Mouse (Mus musculus): ENCODE measurements around the gene Gse1.

Gene Gse1

DNA sequence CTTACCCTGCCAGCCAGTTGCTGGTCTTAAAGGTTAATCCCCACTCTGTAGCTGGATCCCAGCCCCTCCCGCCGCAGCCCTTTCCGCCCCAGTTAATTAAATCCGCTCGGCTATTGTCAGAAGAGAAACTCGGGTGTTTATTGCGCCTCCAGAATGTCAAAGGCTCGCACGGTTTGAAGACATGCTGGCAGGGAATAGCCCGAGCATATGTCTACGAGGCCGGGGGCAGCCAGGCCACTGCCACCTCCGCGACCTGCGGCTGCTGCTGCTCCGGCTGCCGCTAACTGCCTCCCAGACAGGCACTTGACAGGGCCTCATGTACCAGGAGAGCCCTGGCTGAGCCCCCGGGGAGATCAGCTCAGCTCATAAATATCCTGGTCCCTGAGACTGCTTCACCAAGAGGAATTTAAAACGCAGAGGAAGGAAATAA, 276.8 kb downstream of the Gse1 start:
- peak; percentile 55 to 66 for DNase-seq

DNA sequence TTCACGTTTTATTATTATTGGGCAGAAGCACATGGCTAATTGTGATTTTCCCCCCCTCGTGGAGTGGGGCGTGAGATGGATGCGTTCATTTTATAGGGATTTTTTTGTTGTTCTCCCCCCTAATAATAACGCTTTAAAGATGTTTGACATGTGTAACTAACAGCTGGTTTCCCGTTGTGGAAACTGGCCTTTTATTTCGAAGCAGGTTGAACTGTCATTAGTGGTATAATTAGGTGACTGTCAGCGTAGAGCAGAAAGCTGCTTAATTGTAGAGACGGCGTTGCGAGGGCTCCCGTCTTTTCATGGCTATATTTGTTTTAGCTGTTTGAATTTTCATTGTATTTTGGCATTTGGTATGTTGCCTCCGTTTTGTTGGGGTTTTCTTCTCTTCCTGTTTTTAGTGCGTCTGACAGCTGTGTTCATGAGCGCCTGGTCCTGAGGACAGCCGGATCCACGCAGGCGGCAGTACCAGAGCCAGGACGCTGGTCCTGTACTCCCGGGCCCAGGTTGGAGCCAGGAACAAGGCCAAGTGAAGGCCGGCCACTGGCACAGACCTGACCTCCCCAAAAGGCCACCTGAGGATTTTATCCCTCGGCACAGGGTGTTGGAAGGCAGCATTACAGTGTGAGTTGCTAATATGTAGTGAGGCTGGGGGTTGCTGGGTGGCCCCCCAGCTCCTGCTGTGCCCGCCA, 277.5 kb downstream of the Gse1 start:
- no peak for DNase-seq

DNA sequence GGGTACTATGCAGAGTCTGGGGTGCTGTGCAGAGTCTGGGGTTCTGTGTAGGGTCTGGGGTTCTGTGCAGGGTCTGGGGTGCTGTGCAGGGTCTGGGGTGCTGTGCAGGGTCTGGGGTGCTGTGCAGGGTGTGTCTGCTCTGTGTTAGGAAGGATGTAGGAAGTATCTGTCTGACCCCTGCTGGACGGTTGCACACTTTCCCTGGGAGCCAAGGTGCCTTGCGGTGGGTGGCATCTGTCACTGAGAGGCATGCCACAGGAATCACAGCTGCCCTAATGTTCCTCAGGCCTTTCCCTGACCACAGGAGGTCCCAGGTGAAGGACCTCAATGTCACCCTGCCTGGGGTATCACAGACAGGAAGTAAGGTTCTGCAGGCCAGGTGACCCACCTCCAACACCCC, 278.3 kb downstream of the Gse1 start:
- DNase-seq, result no peak

DNA sequence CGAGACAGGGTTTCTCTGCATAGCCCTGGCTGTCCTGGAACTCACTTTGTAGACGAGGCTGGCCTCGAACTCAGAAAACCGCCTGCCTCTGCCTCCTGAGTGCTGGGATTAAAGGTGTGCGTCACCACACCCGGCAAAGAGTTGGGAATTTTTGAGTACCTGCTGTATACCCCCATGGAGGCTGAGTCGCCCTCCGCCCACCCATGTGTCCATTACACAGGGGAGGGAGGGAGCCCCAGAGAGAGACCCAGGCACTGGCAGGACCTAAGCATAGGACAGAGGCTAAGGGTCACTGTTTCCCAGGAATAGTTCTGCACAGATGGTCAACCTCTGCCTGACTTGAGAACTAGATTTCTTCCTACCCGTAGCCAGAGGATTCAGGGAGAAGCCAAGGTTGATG, 279.0 kb downstream of the Gse1 start:
- no peak for DNase-seq

DNA sequence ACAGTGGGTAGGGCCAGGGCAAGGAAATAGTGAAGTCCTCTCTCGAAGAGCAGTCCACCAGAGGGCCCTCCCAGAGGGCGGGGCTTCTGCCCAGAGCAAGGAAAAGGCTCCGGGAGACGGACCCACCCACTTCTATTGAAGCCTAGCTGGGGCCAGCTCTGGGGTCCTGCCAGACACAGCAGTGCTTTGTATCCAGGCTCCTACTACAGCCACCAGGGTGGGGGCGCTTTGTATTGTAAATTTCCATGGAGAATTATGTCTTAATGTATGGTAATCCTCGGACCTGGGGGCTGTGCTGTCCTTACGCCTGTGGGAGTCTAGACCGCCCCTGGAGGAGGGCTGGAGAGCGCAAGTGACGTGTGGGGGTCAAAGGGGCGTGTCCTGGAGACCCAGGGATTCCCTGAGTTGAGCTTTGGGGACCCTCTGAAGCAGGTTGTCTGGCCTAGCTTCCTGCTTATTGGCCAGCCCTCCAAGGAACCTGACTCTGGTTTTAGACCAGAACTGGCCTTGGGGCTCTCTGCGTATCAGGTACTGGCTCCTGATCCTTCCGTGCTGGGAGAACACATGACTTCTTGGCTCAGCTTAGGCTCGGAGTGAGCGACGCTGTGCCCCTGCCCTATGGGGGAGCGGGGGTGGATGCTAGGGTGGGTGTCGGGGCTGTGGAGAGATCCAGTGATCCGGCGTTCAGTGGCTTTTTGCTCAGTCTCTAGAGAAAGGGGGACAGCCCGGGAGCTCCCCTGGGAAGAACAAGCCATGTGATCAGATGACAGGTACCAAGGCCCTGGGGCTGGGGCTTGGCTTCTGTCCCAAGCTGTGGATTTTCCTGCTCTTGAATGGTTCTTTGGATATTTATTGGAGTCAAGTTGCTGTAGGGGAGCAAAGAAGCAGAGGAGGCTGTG, 281.1 kb downstream of the Gse1 start:
- DNase-seq, result peak; percentile 60 to 73

DNA sequence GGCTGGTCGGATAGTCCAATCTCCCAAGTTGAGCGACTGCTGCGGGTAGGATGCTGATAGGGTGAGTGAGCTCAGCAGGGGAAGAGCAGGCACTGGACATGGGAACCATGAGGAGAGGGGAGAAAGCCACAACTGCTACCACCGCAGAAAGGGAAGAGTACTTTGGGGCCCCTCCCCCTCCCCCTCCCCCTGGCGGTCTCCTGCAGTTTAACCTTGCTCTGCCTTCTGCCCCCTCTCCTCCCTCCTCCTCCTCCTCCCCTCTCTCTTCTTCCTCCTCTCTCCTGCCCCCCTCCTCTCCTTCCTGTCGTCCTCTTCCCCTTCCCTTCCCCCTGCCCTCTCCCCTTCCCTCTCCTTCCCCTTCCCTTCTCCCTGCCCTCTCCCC, 281.8 kb downstream of the Gse1 start:
- no peak for DNase-seq

DNA sequence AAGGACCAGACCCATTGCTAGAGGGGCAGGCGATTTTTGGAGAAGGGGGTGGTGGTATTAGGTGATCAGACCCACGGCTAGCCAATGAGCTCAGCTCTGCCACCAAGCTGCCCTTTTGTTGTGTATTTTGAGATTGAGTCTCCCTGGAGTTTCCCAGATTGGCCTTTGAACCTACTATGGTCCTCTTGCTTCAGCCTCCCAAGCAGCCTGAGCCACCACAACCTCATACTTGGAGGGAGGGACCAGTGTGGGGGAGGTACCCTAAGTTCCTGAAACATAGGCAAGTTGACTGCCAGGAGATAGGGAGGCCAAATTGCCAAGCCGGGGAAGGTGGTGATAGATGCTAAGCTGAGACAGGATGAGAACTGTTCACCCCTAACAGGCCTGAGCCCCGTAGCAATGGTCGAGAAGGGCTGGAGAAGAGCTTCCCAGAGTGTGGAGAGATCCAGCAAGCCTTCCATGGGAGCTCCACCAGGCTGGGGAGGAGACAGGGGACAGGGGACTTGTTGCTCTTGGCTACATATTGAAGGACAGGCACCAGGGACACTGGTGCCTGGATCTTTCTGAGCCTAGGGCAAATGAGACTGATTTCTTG, 282.7 kb downstream of the Gse1 start:
- no peak for DNase-seq

DNA sequence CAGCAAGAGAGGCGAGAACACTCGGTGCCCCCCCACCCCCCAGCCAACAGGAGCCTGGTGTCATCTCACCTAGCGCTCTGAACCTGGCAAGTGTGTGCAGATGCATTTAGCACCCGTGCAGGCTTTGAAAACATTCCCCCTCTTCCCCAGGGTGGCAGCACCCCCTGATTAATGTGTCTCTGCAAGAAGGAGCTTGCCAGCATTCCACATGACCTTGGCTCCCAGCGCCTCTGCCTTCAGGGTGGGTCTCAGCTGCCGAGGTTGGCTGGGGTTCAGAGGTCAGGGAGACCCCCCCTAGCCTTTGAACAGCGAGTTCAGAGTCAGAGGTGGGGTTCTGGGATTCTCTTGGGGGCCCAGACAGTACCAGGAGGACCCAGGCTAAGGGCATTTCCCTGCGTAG, 283.5 kb downstream of the Gse1 start:
- no peak for DNase-seq

DNA sequence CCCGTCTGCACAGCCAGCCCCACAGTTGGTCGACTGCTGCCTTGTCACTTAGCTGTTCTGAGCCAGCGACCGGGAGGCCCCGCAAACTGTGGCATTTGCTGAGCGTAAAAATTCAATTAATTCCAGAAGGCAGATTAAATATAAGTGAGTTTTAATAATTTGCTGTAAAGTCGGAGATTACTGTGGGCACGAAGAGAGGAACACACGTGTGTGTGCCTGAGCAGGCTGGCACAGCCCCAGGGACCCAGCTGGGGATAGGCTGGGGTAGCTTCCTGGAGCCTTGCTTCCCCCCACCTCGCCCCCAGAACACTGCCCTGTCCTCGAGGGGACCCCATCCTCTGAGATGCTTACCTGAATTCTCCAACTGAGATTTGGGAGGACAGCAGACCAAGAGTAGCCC, 284.1 kb downstream of the Gse1 start:
- no peak for DNase-seq

DNA sequence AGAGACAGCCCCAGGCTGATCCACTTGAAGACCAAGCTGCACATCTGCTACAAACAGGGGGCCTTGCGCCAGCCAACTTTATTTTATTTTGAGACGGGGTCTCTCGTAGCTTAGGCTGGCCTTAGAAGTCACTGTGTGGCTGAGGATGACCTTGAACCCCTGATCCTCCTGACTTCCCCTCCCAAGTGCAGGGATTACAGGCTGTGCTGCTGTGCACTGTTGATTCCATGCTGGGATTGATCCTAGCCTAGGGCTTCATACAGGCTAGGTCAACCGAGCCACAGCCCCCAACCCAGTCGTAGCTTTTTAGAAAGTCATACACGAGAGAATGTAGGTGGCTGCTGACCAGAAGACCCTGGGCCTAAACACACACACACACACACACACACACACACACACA, 284.9 kb downstream of the Gse1 start:
- no peak for DNase-seq

DNA sequence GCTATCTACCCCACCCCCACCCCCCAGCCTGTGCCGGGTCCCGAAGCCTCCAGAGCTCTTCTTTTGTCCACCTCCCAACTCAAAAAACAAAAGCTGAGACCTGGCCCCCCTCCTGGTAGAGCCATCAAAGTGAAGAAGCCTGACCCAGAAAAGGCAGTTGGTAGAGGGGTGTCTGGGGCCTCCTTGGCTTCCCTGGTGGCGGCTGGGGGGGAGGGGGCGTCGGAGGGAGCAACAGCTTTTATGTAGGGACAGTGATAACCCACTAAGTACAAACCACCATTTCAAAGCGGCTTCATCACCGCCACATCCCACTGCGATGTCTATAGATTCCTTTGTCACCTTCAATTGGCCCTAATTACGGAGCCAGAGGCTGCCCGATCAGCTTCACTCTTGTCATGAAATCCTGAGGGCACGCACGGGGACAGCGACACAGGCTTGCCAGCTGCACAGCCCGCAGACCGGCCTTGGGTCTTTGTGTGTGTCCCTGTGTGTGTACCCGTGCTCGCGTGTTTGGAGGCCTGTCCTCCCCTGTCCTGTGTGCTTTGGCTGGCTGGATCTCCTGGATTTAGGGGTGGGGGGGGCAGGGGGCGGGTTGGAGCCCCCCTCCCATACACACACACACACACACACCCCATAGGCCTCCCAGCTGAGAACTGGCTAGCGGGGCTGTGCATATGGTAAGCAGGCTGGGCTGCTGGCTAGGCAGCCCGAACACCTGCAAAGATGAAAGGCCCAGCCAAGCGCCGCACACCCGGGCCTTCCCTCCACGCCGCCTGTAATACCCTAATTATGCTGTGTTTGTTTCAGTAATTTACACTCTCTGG, 285.6 kb downstream of the Gse1 start:
- DNase-seq, result no peak

DNA sequence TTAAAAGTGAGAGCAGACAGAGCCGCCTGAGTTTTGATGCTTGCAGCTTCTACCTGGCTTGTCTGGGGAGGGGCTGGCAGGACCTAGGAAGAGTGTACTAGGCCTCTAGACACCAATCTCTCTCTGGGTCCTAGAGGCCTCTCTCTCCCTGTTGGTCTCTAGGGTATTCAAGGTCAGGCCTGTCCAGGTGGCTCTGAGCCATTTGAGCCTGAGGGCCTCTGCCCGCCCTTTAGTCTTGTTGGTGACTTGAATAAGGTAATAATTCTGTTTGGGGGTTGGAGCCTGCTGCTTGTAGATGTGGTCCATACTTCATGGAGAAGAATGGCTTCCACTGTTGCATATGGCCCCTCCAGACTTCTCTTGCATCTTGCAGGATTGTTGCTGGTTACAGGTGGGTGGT, 287.0 kb downstream of the Gse1 start:
- DNase-seq, result no peak

DNA sequence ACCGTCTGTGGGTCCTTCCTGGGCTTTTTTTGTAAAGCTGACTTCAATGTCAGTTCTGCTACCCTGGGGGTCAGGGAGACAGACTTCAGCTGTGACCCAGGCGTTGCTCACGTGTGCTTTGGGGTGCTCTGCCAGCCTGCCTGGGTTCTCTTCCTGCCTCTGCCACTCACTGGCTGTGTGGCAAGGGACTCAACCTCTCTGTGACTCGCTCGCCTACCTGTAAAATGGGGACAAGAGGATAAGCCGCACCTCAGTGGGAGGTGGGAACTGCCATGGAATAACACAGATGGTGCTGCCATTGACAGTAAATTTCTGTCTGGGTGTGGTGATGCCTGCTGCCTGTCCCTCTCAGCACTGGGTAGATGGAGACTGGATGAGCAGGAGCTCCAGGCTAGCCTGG, 287.4 kb downstream of the Gse1 start:
- DNase-seq, result no peak

DNA sequence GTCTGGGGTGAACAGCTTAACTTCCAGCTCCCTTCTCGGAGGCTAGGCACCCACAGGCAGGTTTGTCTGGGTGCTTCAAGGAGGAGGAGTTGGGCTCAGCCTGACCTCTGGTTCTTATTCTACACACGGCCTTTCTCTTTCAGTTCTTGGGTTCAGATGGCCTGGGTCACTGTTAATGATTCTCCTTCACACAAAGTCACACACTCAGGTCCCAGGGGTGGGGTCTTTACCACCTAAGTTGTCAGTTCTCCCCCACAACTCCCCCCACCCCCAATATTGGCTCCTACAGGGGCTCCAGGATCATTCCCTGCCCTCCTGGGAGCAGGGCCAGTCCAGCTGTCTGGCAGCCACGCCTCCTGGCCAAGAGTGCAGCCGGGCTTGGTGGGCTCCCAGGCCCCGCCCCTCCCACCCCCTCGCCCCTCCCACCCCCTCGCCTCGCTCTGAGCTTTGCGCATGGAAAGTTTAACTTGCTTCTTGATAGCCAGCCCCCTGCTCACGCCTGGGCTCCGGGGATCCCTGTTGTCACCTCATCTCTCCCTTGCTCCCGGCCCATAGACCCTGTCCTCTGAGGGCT, 288.0 kb downstream of the Gse1 start:
- peak; percentile 58 to 79 for DNase-seq

DNA sequence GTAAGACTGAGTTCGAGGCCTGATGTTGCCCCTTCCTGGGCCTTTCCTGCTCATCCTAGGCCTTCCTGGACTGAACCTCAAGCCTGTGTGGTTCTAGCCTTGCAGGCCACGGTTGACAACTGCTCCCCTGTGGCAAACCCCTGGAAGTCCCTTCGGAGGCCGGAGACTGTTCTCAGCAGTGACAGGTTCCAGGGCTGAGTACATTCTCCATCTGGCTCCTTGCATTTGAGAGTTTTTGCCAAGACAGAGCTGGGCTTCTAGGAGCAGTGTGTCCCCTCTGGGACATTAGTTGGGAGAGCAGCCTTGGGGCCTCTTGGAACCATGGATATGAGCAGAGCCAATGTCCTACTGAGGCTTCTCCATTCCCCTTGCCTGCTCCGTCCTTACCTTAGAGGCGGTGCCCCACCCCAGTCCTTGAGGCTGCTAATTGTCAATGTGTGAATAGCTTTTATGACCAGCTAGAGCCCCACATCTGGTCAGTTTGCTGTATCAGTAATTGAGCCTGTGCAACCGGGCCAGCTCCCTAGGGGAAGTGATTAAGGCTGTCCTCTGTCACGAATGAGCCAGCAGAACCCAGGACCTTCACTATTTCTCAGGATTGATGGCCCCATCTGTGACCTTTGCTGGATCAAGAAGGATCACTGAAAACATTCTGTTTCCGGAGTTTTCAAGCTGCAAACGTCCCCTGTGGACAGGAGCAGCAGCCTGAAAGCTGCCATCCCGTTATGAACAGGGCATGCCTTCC, 289.6 kb downstream of the Gse1 start:
- DNase-seq, result no peak

DNA sequence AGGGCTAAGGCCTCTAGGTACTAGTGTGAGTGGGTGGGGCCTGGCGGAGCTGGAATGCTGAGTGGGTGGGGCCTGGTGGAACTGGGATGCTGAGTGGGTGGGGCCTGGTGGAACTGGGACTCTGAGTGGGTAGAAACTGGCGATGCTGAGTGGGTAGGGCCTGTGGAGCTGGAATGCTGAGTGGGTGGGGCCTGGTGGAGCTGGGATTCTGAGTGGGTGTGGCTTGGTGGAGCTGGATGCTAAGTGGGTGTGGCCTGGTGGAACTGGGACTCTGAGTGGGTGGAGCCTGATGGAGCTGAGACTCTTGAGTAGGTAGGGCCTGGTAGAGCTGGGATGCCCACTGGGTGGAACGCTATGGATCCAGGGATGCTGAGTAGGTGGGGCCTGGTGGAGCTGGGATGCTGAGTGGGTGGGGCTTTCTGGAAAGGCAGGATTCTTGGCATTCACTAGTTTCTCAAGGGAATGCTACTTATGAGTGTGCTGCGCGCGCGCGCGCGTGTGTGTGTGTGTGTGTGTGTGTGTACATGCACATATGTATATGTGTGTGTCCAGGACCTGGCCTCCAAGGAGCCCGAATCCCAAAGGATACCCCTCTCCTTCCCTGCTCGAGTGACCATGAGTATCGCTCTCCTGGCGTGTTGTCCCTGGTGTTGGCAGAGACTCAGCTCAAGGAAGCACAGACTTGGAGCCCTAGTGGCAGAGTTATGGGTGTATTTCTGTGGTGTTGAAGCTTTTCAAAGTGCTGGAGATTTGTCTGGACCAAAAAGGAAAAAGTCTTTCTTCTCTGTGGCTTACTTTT, 290.7 kb downstream of the Gse1 start:
- peak; percentile 61 to 80 for DNase-seq

DNA sequence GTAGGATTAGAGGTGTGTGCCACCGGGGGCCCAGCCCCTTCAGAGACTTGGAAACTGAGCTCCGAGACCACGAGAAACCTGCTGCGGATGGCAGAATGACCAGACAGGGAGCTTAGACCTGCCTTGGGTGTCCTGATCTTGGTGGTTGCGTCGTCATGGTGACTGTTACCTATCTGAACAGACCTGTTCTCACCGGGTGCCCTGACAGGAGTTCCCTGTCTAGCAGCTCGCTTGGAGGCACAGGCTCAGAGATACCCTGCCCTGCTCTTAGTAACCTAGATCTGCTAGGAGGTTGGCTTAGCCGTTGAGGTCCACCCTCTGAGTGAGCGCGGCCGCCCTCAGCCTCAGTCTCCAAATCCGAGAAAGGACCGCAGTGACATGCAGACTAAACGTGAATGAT, 292.0 kb downstream of the Gse1 start:
- DNase-seq, result no peak

DNA sequence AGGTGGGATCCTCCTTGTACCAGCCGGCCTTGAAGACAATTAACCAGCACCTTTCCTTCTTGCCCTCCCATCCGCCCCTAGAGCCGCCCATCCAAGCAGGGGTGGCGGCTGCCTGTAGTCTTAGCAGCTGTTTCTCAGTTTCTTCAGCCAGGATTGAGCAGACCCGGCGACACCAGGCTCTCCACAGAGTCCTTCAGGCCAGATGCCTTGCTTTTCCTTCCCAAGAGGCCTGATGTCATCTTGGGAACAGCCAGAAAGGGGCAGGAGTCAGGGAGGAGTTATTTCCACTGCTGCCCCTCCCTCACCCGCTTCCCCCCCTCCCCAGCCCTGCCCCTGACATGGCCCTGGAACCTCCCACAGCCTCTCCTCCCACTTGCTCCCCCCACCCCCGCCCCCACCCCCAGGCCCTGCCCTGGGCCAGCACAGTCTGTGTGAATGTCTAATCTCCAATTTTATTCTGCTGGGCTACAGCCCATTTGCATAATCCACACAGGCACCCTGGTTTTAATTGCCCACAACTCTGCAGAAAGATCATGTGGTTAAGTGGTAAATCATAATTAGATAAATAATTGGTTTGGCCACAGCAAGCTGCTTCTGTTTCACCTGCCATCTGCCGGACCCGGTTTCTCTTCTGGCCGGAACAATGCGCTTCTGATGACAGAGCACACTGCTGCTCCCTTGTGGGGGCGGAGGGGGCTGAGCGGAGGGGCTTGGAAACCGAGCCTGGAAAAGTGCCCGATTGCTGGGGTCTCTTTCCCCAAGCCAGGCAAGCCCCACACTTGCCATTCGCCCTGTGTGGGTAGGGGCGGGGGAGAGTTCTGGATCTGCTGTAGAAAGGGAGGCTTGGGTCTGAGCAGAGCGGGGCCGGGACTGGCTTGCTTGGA, 292.7 kb downstream of the Gse1 start:
- peak; percentile 51 to 78 for DNase-seq

DNA sequence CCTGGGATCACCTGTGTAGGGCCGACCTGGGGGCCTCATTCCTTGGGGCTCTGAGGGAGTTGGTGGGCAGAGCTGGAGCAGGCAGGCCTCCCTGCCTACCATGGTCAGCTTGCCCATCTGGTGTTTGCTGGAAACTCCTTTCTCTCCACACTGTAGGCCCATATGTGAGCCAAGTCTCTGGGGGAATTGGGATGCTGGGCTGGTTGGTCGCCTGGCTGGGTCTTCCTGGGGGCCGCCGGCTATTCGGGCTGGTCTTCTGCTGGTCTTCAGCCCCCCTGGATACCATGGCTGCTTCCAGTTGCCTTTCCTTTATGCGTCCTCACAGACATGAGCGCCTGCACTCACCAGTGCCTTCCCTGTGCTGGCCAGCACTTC, 293.3 kb downstream of the Gse1 start:
- DNase-seq, result no peak

DNA sequence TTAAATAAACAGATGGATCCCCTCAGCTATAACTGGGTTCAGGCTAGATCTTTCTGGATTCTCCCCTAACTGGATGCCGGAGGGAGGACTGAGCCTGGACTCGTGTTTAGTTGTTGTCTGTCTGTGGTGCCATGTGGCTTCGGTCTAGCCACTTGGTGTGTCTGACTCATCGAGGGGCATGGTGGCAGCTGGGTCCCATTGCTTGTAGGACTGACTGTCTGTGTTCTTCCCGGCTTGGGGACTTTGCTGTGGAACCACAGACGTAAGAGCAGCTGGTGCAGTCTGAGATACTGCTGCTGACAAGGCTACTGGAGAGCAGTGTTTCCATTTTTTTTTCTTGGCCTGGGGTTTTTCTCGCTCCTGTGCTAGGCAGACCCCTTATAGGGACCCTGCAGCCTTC, 295.4 kb downstream of the Gse1 start:
- DNase-seq, result no peak

Data from lung, postnatal 4 days (tissue).